Mouse (Mus musculus) liver, postnatal 0 days (tissue): ENCODE data around the gene Megf8.

ENCODE experiments used
- CTCF ChIP-seq: sonication (generic); IDR thresholded peaks from 2 replicates; pipeline ENCODE4 v1.5.1; 2016; ENCODE audit warnings: antibody characterized with exemption, low read depth
- EP300 ChIP-seq: IDR thresholded peaks from 2 replicates; pipeline ENCODE4 v1.6.1; 2016; ENCODE audit warnings: antibody characterized with exemption, low read depth, mild to moderate bottlenecking

DNA sequence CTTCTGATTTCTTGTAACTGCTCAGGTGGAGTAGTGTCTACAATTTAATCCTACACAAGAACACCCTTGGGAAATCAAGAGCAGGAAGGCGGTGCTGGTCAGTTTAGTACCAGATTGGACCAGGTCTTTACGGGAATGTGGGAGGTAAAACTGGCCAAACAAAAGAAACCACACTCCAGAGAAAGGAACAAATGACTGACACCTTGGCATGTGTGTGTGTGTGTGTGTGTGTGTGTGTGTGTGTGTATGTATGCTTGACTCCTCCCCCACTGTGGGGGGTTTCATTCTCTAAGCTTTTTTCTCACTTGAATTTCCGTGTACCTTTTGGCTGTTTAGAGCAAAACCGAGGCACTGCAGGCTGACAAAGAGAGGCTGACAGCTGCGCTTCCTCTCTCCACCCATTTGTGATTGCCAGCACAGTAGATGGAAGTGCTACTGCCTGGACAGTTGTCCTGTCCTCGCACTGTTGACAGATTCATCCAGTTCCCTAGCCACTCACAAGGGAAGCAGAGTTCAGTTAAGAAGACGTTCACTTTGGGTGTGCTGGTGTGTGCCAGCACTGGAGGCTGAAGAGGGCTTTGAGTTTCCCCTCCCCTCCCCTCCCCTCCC is 96.0 kb downstream of the Megf8 start, which contains the start of gene Cxcl17:
- TF ChIP-seq CTCF (no peak), EP300 (no peak)
